In genomic region chr1:137373509-137374420, GRCm38 (mm10) we compare ENCODE assay signal across 12 mouse cellular contexts.
DNase-seq lines count a peak whose midpoint lies in the region; ATAC-seq lines count a peak whose summit lies in the region.
"Had no signal": no experiment of that assay in that cellular context is flagged by ENCODE, and none has a peak within 500 bp of the region (broad histone marks: within the 10 kb centered on the region; RNA-seq: fewer than 3 reads in every experiment).

No protein-coding gene starts in this region.

- H3K36me3 ChIP-seq in kidney, embryonic 15.5 days = no peaks in the 10 kb centered on the region
- no peaks in the 10 kb centered on the region for H3K36me3 ChIP-seq in embryonic facial prominence, embryonic 14.5 days (ENCODE audit: control insufficient read depth, insufficient read depth, low read length)
- no peaks in the 10 kb centered on the region for H3K36me3 ChIP-seq in limb, embryonic 11.5 days (ENCODE audit: control insufficient read depth, insufficient read depth, low read length)
- no peaks in the 10 kb centered on the region for H3K36me3 ChIP-seq in neural tube, embryonic 11.5 days (ENCODE audit: control insufficient read depth, insufficient read depth, low read length)

- H3K4me3 ChIP-seq in kidney, embryonic 15.5 days (replicated peaks) = no peak overlapping the region
- H3K4me3 ChIP-seq in embryonic facial prominence, embryonic 14.5 days (ENCODE audit: low read depth, low read length) = no peak overlapping the region
- H3K4me3 ChIP-seq in limb, embryonic 11.5 days (ENCODE audit: low read depth, low read length) = no peak overlapping the region
- H3K4me3 ChIP-seq in neural tube, embryonic 11.5 days (ENCODE audit: low read depth, low read length) = no peak overlapping the region

- H3K4me2 ChIP-seq in kidney, embryonic 15.5 days = no peak overlapping the region
- no peak overlapping the region for H3K4me2 ChIP-seq in embryonic facial prominence, embryonic 14.5 days (ENCODE audit: low read depth, low read length)
- H3K4me2 ChIP-seq in limb, embryonic 11.5 days (ENCODE audit: low read depth, severe bottlenecking) = no peak overlapping the region
- no peak overlapping the region for H3K4me2 ChIP-seq in neural tube, embryonic 11.5 days (ENCODE audit: low read depth)
- H3K4me2 ChIP-seq: heart, embryonic 11.5 days had no signal

- H3K4me1 ChIP-seq in kidney, embryonic 15.5 days = peaks cover 26% of the 10 kb centered on the region
- no peaks in the 10 kb centered on the region; the same call in none of the 2 replicates for H3K4me1 ChIP-seq in embryonic facial prominence, embryonic 14.5 days (ENCODE audit: control insufficient read depth, insufficient read depth, low read length)
- peaks cover 15% of the 10 kb centered on the region for H3K4me1 ChIP-seq in limb, embryonic 11.5 days (ENCODE audit: control insufficient read depth, insufficient read depth, low read length)
- peaks cover 12% of the 10 kb centered on the region for H3K4me1 ChIP-seq in neural tube, embryonic 11.5 days (ENCODE audit: control insufficient read depth, insufficient read depth, low read length)

- peak; percentile 87 for ATAC-seq in kidney, embryonic 15.5 days (replicated peaks; ENCODE audit: low FRiP score)
- ATAC-seq in embryonic facial prominence, embryonic 14.5 days (ENCODE audit: low read depth) = peak; percentile 73
- ATAC-seq in limb, embryonic 11.5 days (ENCODE audit: insufficient number of reproducible peaks, low FRiP score, low TSS enrichment, low read depth) = peak; percentile 36; the same call in 1 of the 2 replicates
- ATAC-seq in neural tube, embryonic 11.5 days (ENCODE audit: insufficient read depth, low FRiP score, low TSS enrichment) = 0 out of 2 replicates have a peak, but pooled peaks have one; percentile 24
- ATAC-seq: inflammation-experienced regulatory T-cells, adult 6 months had no signal

- H3K9me3 ChIP-seq in kidney, embryonic 15.5 days (replicated peaks) = no peaks in the 10 kb centered on the region
- H3K9me3 ChIP-seq in embryonic facial prominence, embryonic 14.5 days (ENCODE audit: control insufficient read depth, low read length) = no peaks in the 10 kb centered on the region
- H3K9me3 ChIP-seq in limb, embryonic 11.5 days (ENCODE audit: control insufficient read depth, low read length) = no peaks in the 10 kb centered on the region
- no peaks in the 10 kb centered on the region for H3K9me3 ChIP-seq in neural tube, embryonic 11.5 days (ENCODE audit: control insufficient read depth, low read length)

- WGBS in kidney, embryonic 15.5 days = 41% methylated on average over 15 of the region's 15 CpGs
- WGBS in embryonic facial prominence, embryonic 14.5 days = 35% methylated on average over 15 of the region's 15 CpGs
- WGBS in limb, embryonic 11.5 days = 30% methylated on average over 15 of the region's 15 CpGs
- WGBS in neural tube, embryonic 11.5 days = 37% methylated on average over 15 of the region's 15 CpGs

- H3K27ac ChIP-seq in kidney, embryonic 15.5 days = peak overlapping the region; percentile 16; the same call in 1 of the 2 replicates
- H3K27ac ChIP-seq in embryonic facial prominence, embryonic 14.5 days (replicated peaks; ENCODE audit: low read depth, low read length) = no peak overlapping the region
- H3K27ac ChIP-seq in limb, embryonic 11.5 days (replicated peaks; ENCODE audit: low read depth, low read length) = peak overlapping the region; percentile 62; the same call in 1 of the 2 replicates
- no peak overlapping the region for H3K27ac ChIP-seq in neural tube, embryonic 11.5 days (ENCODE audit: low read depth, low read length)

- no peak overlapping the region for H3K9ac ChIP-seq in kidney, embryonic 15.5 days
- no peak overlapping the region for H3K9ac ChIP-seq in embryonic facial prominence, embryonic 14.5 days (ENCODE audit: low read depth, low read length)
- no peak overlapping the region for H3K9ac ChIP-seq in limb, embryonic 11.5 days (ENCODE audit: low read length)
- no peak overlapping the region for H3K9ac ChIP-seq in neural tube, embryonic 11.5 days (ENCODE audit: low read length)

- no peaks in the 10 kb centered on the region for H3K27me3 ChIP-seq in kidney, embryonic 15.5 days
- H3K27me3 ChIP-seq in embryonic facial prominence, embryonic 14.5 days (replicated peaks; ENCODE audit: control insufficient read depth, insufficient read depth, low read length) = no peaks in the 10 kb centered on the region
- no peaks in the 10 kb centered on the region for H3K27me3 ChIP-seq in limb, embryonic 11.5 days (ENCODE audit: control insufficient read depth, insufficient read depth, low read length)
- no peaks in the 10 kb centered on the region for H3K27me3 ChIP-seq in neural tube, embryonic 11.5 days (ENCODE audit: control insufficient read depth, insufficient read depth, low read length)

- intact Hi-C loops in heart, postnatal 14 days (cut with DNase I) = no loop called here

- DNase-seq in kidney, adult 11 months = no peak
- peak; percentile 52 for DNase-seq in embryonic facial prominence, embryonic 14.5 days (ENCODE audit: low spot score)
- DNase-seq in limb, embryonic 11.5 days (ENCODE audit: low spot score) = peak; percentile 48
- DNase-seq in neural tube, embryonic 11.5 days (ENCODE audit: low spot score) = peak; percentile 31
- DNase-seq in thymus, postnatal 36 days = no peak
- no peak for DNase-seq in heart, postnatal 14 days
- DNase-seq in adrenal gland, adult 2 months = no peak
- DNase-seq: cerebellum, adult 2 months; thymus, postnatal 25 days had no signal

Comparison
In these comparisons a context has a peak if more than half of its experiments do, and no peak if none do; other contexts are left out.
1. ATAC-seq: peak in every context shown above with its lines; median percentile 87 in kidney, embryonic 15.5 days; 73 in embryonic facial prominence, embryonic 14.5 days; 36 in limb, embryonic 11.5 days; 24 in neural tube, embryonic 11.5 days.
2. H3K27ac ChIP-seq: peak in kidney, embryonic 15.5 days (single experiment) and limb, embryonic 11.5 days (single experiment); none in embryonic facial prominence, embryonic 14.5 days (single experiment) and neural tube, embryonic 11.5 days (single experiment).
3. DNase-seq: peak in embryonic facial prominence, embryonic 14.5 days (single experiment), limb, embryonic 11.5 days (single experiment) and neural tube, embryonic 11.5 days (single experiment); none in kidney, adult 11 months (single experiment), thymus, postnatal 36 days (0 of 2), heart, postnatal 14 days (0 of 2) and adrenal gland, adult 2 months (single experiment).